In genomic region chr6:8979237-8979871, GRCm38 (mm10) we compare ENCODE assay signal across 34 mouse cellular contexts. TPM values are rescaled to one million over a fixed set of nuclear protein-coding genes. Genes with fewer than 3 reads are reported as not detected.
A peak's percentile ranks its signal among the peaks of the same experiment; 100 is the strongest.
DNase-seq lines count a peak whose midpoint lies in the region; ATAC-seq and TF ChIP-seq lines count a peak whose summit lies in the region.
"Had no signal": no experiment of that assay in that cellular context is flagged by ENCODE, and none has a peak within 500 bp of the region (broad histone marks: within the 10 kb centered on the region; RNA-seq: fewer than 3 reads in every experiment).

No protein-coding gene starts in this region.

- no peaks in the 10 kb centered on the region for H3K9me3 ChIP-seq in midbrain, embryonic 13.5 days
- H3K9me3 ChIP-seq in midbrain, embryonic 14.5 days (ENCODE audit: control insufficient read depth, low read length): no peaks in the 10 kb centered on the region
- no peaks in the 10 kb centered on the region for H3K9me3 ChIP-seq in hindbrain, embryonic 15.5 days
- H3K9me3 ChIP-seq: embryonic facial prominence, embryonic 12.5 days; forebrain, embryonic 10.5 days; forebrain, embryonic 15.5 days; kidney, embryonic 15.5 days; limb, embryonic 13.5 days; lung, embryonic 15.5 days; megakaryocyte, embryonic 14.5 days; stomach, embryonic 15.5 days had no signal

- no peak overlapping the region for H3K27ac ChIP-seq in midbrain, embryonic 13.5 days
- no peak overlapping the region for H3K27ac ChIP-seq in midbrain, embryonic 14.5 days (replicated peaks; ENCODE audit: low read depth, low read length)
- H3K27ac ChIP-seq in hindbrain, embryonic 15.5 days (replicated peaks): no peak overlapping the region
- H3K27ac ChIP-seq in kidney, adult 2 months (ENCODE audit: insufficient read depth, low read depth, low read length): no peak overlapping the region
- H3K27ac ChIP-seq: embryonic facial prominence, embryonic 12.5 days; forebrain, embryonic 10.5 days; forebrain, embryonic 15.5 days; kidney, embryonic 15.5 days; left cerebral cortex, adult 2 months; limb, embryonic 13.5 days; lung, embryonic 15.5 days; stomach, embryonic 15.5 days had no signal

- 40% methylated on average over 4 of the region's 4 CpGs for WGBS in midbrain, embryonic 13.5 days
- WGBS in midbrain, embryonic 14.5 days: 35% methylated on average over 4 of the region's 4 CpGs
- 16% methylated on average over 4 of the region's 4 CpGs for WGBS in hindbrain, embryonic 15.5 days
- 45% methylated on average over 4 of the region's 4 CpGs for WGBS in kidney, adult 2 months

- TF ChIP-seq CTCF in kidney, adult 2 months (conservative IDR thresholded peaks at IDR 0.05; ENCODE audit: insufficient read depth, insufficient read length, low read depth, low read length): no peak

- no peak overlapping the region for H3K4me3 ChIP-seq in midbrain, embryonic 13.5 days (replicated peaks)
- H3K4me3 ChIP-seq in midbrain, embryonic 14.5 days (replicated peaks; ENCODE audit: low read depth, low read length): no peak overlapping the region
- no peak overlapping the region for H3K4me3 ChIP-seq in hindbrain, embryonic 15.5 days
- no peak overlapping the region for H3K4me3 ChIP-seq in kidney, adult 2 months (ENCODE audit: insufficient read depth, low read depth, low read length)
- H3K4me3 ChIP-seq: embryonic facial prominence, embryonic 12.5 days; forebrain, embryonic 10.5 days; forebrain, embryonic 15.5 days; kidney, embryonic 15.5 days; left cerebral cortex, adult 2 months; limb, embryonic 13.5 days; lung, embryonic 15.5 days; megakaryocyte, embryonic 14.5 days; stomach, embryonic 15.5 days had no signal

- ATAC-seq in midbrain, embryonic 13.5 days: peak; percentile 50; the same call in 1 of the 2 replicates
- no peak for ATAC-seq in midbrain, embryonic 14.5 days (ENCODE audit: low FRiP score, low TSS enrichment)
- ATAC-seq in hindbrain, embryonic 15.5 days (ENCODE audit: low FRiP score, low read depth): 0 out of 2 replicates have a peak, but pooled peaks have one; percentile 65
- no peak for ATAC-seq in erythroid progenitor cell, adult 5-6 weeks (replicated peaks; ENCODE audit: low FRiP score, poor library complexity, severe bottlenecking)
- ATAC-seq: CD4-positive, CD25-positive, alpha-beta regulatory T cell, adult 4 months; forebrain, embryonic 15.5 days; inflammation-experienced regulatory T-cells, adult 6 months had no signal

- DNase-seq in midbrain, embryonic 14.5 days: no peak
- peak; percentile 8 for DNase-seq in ZHBTc4 (ENCODE audit: low read depth, low spot score)
- DNase-seq in embryo, embryonic 11 days: peak; percentile 14
- DNase-seq in lung, postnatal 10 days: no peak
- DNase-seq in kidney, adult 2 months: no peak
- DNase-seq: adrenal gland, adult 8-10 months; cerebellum, adult 11 months; cerebellum, adult 9-10 months; gastrocnemius, postnatal 36 days; heart, adult 18-20 months; heart, postnatal 36 days; kidney, adult 11 months; kidney, postnatal 25 days; lung, postnatal 4 days; right cerebral cortex, postnatal 14 days had no signal

- TF ChIP-seq POLR2A in kidney, adult 2 months (IDR thresholded peaks at IDR 0.05; ENCODE audit: low read depth, low read length): no peak

- no peak overlapping the region for H3K4me2 ChIP-seq in midbrain, embryonic 13.5 days (replicated peaks)
- no peak overlapping the region for H3K4me2 ChIP-seq in midbrain, embryonic 14.5 days (ENCODE audit: low read length)
- no peak overlapping the region for H3K4me2 ChIP-seq in hindbrain, embryonic 15.5 days
- H3K4me2 ChIP-seq: embryonic facial prominence, embryonic 12.5 days; forebrain, embryonic 15.5 days; heart, embryonic 11.5 days; kidney, embryonic 15.5 days; limb, embryonic 13.5 days; liver, embryonic 11.5 days; lung, embryonic 15.5 days; stomach, embryonic 15.5 days had no signal

- H3K4me1 ChIP-seq in midbrain, embryonic 13.5 days (replicated peaks): 0 out of 2 replicates have a peak, but pooled peaks cover 4% of the 10 kb centered on the region
- peaks cover 7% of the 10 kb centered on the region; the same call in 1 of the 2 replicates for H3K4me1 ChIP-seq in midbrain, embryonic 14.5 days (ENCODE audit: control insufficient read depth, insufficient read depth, low read length)
- H3K4me1 ChIP-seq in hindbrain, embryonic 15.5 days (replicated peaks): peaks cover 7% of the 10 kb centered on the region; the same call in 1 of the 2 replicates
- H3K4me1 ChIP-seq in kidney, adult 2 months (ENCODE audit: control insufficient read depth, insufficient read depth, low read length): no peaks in the 10 kb centered on the region
- H3K4me1 ChIP-seq: embryonic facial prominence, embryonic 12.5 days; forebrain, embryonic 15.5 days; kidney, embryonic 15.5 days; limb, embryonic 13.5 days; lung, embryonic 15.5 days; megakaryocyte, embryonic 14.5 days; stomach, embryonic 15.5 days had no signal

- H3K27me3 ChIP-seq in midbrain, embryonic 13.5 days: no peaks in the 10 kb centered on the region
- H3K27me3 ChIP-seq in midbrain, embryonic 14.5 days (ENCODE audit: control insufficient read depth, insufficient read depth, low read length): no peaks in the 10 kb centered on the region
- H3K27me3 ChIP-seq in hindbrain, embryonic 15.5 days: no peaks in the 10 kb centered on the region
- H3K27me3 ChIP-seq in kidney, adult 2 months (replicated peaks; ENCODE audit: control insufficient read depth, insufficient read depth, low read length): no peaks in the 10 kb centered on the region
- H3K27me3 ChIP-seq: embryonic facial prominence, embryonic 12.5 days; forebrain, embryonic 15.5 days; kidney, embryonic 15.5 days; limb, embryonic 13.5 days; lung, embryonic 15.5 days; megakaryocyte, embryonic 14.5 days; stomach, embryonic 15.5 days had no signal

- no peak overlapping the region for H3K9ac ChIP-seq in midbrain, embryonic 13.5 days (replicated peaks)
- H3K9ac ChIP-seq in midbrain, embryonic 14.5 days (replicated peaks; ENCODE audit: low read length): no peak overlapping the region
- no peak overlapping the region for H3K9ac ChIP-seq in hindbrain, embryonic 15.5 days
- H3K9ac ChIP-seq: embryonic facial prominence, embryonic 12.5 days; forebrain, embryonic 15.5 days; kidney, embryonic 15.5 days; limb, embryonic 13.5 days; lung, embryonic 15.5 days; stomach, embryonic 15.5 days had no signal

- no peaks in the 10 kb centered on the region for H3K36me3 ChIP-seq in midbrain, embryonic 13.5 days
- no peaks in the 10 kb centered on the region for H3K36me3 ChIP-seq in midbrain, embryonic 14.5 days (ENCODE audit: control insufficient read depth, insufficient read depth, low read length)
- no peaks in the 10 kb centered on the region for H3K36me3 ChIP-seq in hindbrain, embryonic 15.5 days
- no peaks in the 10 kb centered on the region for H3K36me3 ChIP-seq in kidney, adult 2 months (ENCODE audit: control insufficient read depth, insufficient read depth, low read length)
- H3K36me3 ChIP-seq: embryonic facial prominence, embryonic 12.5 days; forebrain, embryonic 10.5 days; forebrain, embryonic 15.5 days; kidney, embryonic 15.5 days; limb, embryonic 13.5 days; lung, embryonic 15.5 days; stomach, embryonic 15.5 days had no signal

RNA-seq across cellular contexts. Expression of gene Nxph1, which starts 31.1 kb away (rescaled TPM):
- polyA plus RNA-seq in midbrain, embryonic 13.5 days (2015; fragmentation: Nextera tagmentation; extraction: Ambion mirVana): 43.9 and 54.7 TPM in 2 replicates
- 82.6 TPM in 2 replicates for polyA plus RNA-seq in midbrain, embryonic 14.5 days (2014; fragmentation: Nextera tagmentation; extraction: Ambion mirVana)
- polyA plus RNA-seq in hindbrain, embryonic 15.5 days (2015; fragmentation: Nextera tagmentation; extraction: Ambion mirVana): 84.8 and 85.6 TPM in 2 replicates
- total RNA-seq in erythroid progenitor cell, adult 5-6 weeks (2015; ENCODE audit: low replicate concordance): not detected in 2 replicates
- total RNA-seq in erythroid progenitor cell, adult 5-6 weeks (2017; ENCODE audit: low replicate concordance): not detected in 2 replicates
- polyA plus RNA-seq in kidney, adult 2 months (2012; rRNA removed): 0.11 TPM in 1 of 2 replicates, not detected in the other
- total RNA-seq: gastrocnemius, adult 18-20 months; gastrocnemius, postnatal 36 days; heart, postnatal 36 days had no signal
- polyA plus RNA-seq: CD4-positive, CD25-positive, alpha-beta regulatory T cell, adult 4 months; heart, embryonic 11.5 days; inflammation-experienced regulatory T-cells, adult 6 months; liver, embryonic 11.5 days; liver, embryonic 16.5 days; small intestine, adult 2 months had no signal

Comparison
In these comparisons a context has a peak if more than half of its experiments do, and no peak if none do; other contexts are left out.
1. ATAC-seq: peak in midbrain, embryonic 13.5 days (single experiment) and hindbrain, embryonic 15.5 days (single experiment); none in midbrain, embryonic 14.5 days (single experiment) and erythroid progenitor cell, adult 5-6 weeks (single experiment).
2. DNase-seq: peak in ZHBTc4 (single experiment) and embryo, embryonic 11 days (single experiment); none in midbrain, embryonic 14.5 days (single experiment), lung, postnatal 10 days (single experiment) and kidney, adult 2 months (single experiment).
3. RNA of gene Nxph1, which starts 31.1 kb away (polyA plus RNA-seq): 84.8 to 85.6 TPM in hindbrain, embryonic 15.5 days, 82.6 TPM in midbrain, embryonic 14.5 days and 43.9 to 54.7 TPM in midbrain, embryonic 13.5 days; 0.11 TPM in kidney, adult 2 months; every median in the first group is over 10 times any median in the second.